Mouse (Mus musculus) c-Kit-positive CD71-positive TER-119-negative erythroid progenitor cells, embryonic 14.5 days (primary cell): ENCODE data around the gene Cd63.

Experiments
- DNase-seq: peaks from one replicate; pipeline ENCODE4 v3.0.0-alpha.2; 2013; ENCODE audit warnings: low read depth

Cd63 gene

GRCm38 (mm10) chr10:128929638-128930378 is 29.0 kb downstream of the Cd63 start:
- DNase-seq, result no peak

GRCm38 (mm10) chr10:128931441-128931840 is 30.7 kb downstream of the Cd63 start:
- DNase-seq, result no peak

- DNase-seq, result no peak
These were observed 32.8 kb downstream of the Cd63 start, which contains the start of gene Itga7 for GRCm38 (mm10) chr10:128933574-128933973. TSS of gene Itga7 (plus strand) at chr10:128933818.

- no peak for DNase-seq
These were observed 33.4 kb downstream of the Cd63 start for GRCm38 (mm10) chr10:128933976-128934721.

GRCm38 (mm10) chr10:128934997-128935787 is 34.4 kb downstream of the Cd63 start:
- no peak for DNase-seq

GRCm38 (mm10) chr10:128935826-128936440 is 35.1 kb downstream of the Cd63 start:
- DNase-seq, result no peak

GRCm38 (mm10) chr10:128937756-128938390 is 37.1 kb downstream of the Cd63 start:
- DNase-seq, result no peak

GRCm38 (mm10) chr10:128938457-128938856 is 37.7 kb downstream of the Cd63 start:
- no peak for DNase-seq

GRCm38 (mm10) chr10:128938974-128939373 is 38.2 kb downstream of the Cd63 start:
- DNase-seq, result no peak

- DNase-seq, result no peak
These were observed 39.8 kb downstream of the Cd63 start for GRCm38 (mm10) chr10:128940475-128941061.

- DNase-seq, result peak; percentile 10
These were observed 44.9 kb downstream of the Cd63 start for GRCm38 (mm10) chr10:128945675-128946074.

GRCm38 (mm10) chr10:128947496-128947895 is 46.7 kb downstream of the Cd63 start:
- no peak for DNase-seq

GRCm38 (mm10) chr10:128950208-128950887 is 49.6 kb downstream of the Cd63 start:
- no peak for DNase-seq

GRCm38 (mm10) chr10:128958340-128958739 is 57.6 kb downstream of the Cd63 start:
- no peak for DNase-seq

GRCm38 (mm10) chr10:128960142-128960541 is 59.4 kb downstream of the Cd63 start:
- DNase-seq, result no peak

GRCm38 (mm10) chr10:128960590-128961584 is 60.1 kb downstream of the Cd63 start, which contains the start of gene Mettl7b:
TSS of gene Mettl7b (minus strand) at chr10:128960988.
- DNase-seq, result no peak
